Mouse (Mus musculus): Measurements from ENCODE around the gene Uspl1.

- TF ChIP-seq POLR2A (IDR thresholded peaks at IDR 0.05; ENCODE audit: insufficient read length, low read depth) (no peak), USF1 (IDR thresholded peaks at IDR 0.05; ENCODE audit: low read depth) (no peak), TCF12 (IDR thresholded peaks at IDR 0.05; ENCODE audit: insufficient read depth, poor library complexity, severe bottlenecking) (no peak)
These were observed 8.4 kb upstream of the Uspl1 start for GRCm38 (mm10) chr5:149175736-149176135.
